Mouse (Mus musculus): ENCODE results near the gene Txndc8.

DNA sequence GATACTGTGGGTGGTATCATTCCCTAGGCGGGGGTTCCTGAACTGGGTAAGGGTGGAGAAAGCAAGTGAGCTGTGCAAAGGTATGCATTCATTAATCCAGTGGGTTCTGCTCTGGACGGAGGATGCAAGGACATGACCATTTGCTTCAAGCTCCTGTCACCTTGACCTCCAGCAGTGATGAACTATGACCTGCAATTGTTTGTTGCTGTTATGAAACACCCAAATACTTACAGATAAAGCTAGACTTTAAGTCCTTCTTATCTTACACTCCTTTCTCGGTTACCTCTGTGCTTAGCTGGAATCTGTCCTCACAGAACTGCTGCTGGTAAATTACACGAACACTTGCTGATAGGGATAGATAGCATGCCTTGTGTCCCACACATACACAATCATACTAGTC is 68.3 kb downstream of the Txndc8 start:
- TF ChIP-seq CTCF (IDR thresholded peaks at IDR 0.05) (no peak), POLR2A (IDR thresholded peaks at IDR 0.05; ENCODE audit: insufficient read depth, low read depth, low read length) (no peak), EP300 (IDR thresholded peaks at IDR 0.05; ENCODE audit: insufficient read depth, low read depth, low read length) (no peak)

All from heart, adult 2 months (tissue).